Mouse (Mus musculus): ENCODE measurements around the gene Cntrl.

- TF ChIP-seq POLR2A (IDR thresholded peaks at IDR 0.05; ENCODE audit: control insufficient read depth, low read depth, low read length) (no peak), CTCF (IDR thresholded peaks at IDR 0.05; ENCODE audit: control insufficient read depth, insufficient read depth, insufficient replicate concordance, low read depth, low read length) (no peak)
Measured at GRCm38 (mm10) chr2:35213345-35213910, 104.1 kb downstream of the Cntrl start.

All from testis, adult 2 months (tissue).